ENCODE assay signal across 8 mouse cellular contexts in the genomic region with DNA sequence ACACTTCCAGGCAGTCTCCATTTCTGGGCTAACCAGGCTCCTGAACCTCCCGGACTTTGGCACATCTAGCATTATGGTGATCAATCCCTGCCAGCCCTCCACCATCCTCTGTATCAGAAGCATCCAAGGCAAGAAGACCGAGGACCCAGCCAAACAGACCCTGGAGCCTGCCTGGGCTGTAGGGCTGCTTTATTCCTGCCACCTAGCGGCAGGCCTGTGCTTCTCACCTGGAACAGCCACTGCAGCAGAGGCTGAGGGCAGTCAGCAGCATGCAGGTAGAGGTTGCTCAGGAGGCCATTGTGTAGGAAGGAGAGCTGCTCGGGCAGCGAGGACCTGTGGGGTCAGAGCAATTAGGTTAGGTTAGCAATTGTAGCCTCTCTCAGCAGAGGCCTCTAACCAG. TPM values are rescaled to one million over a fixed set of nuclear protein-coding genes. Genes with fewer than 3 reads are reported as not detected.
DNase-seq lines count a peak whose midpoint lies in the region; ATAC-seq and TF ChIP-seq lines count a peak whose summit lies in the region.

No protein-coding gene starts in this region.

- no peak for TF ChIP-seq POLR2A in embryonic fibroblast, embryonic 13.5 days (IDR thresholded peaks at IDR 0.05; ENCODE audit: low read depth, low read length)

- H3K9ac ChIP-seq in heart, embryonic 16.5 days (ENCODE audit: low read length), result no peak overlapping the region
- no peak overlapping the region for H3K9ac ChIP-seq in kidney, postnatal 0 days (ENCODE audit: low read depth, low read length)
- H3K9ac ChIP-seq in liver, postnatal 0 days (replicated peaks), result no peak overlapping the region
- no peak overlapping the region for H3K9ac ChIP-seq in neural tube, embryonic 14.5 days (replicated peaks; ENCODE audit: low read depth, low read length)

- TF ChIP-seq EP300 in liver, postnatal 0 days (IDR thresholded peaks at IDR 0.05; ENCODE audit: low read depth), result no peak

- 24% methylated on average over 5 of the region's 5 CpGs for WGBS in heart, embryonic 16.5 days
- WGBS in kidney, postnatal 0 days, result 12% methylated on average over 5 of the region's 5 CpGs
- WGBS in liver, postnatal 0 days (ENCODE audit: insufficient replicate concordance), result 33% methylated on average over 5 of the region's 5 CpGs
- WGBS in neural tube, embryonic 14.5 days, result 19% methylated on average over 5 of the region's 5 CpGs

- H3K9me3 ChIP-seq in heart, embryonic 16.5 days (replicated peaks; ENCODE audit: control insufficient read depth, low read length), result no peaks in the 10 kb centered on the region
- no peaks in the 10 kb centered on the region for H3K9me3 ChIP-seq in kidney, postnatal 0 days (replicated peaks; ENCODE audit: low read length)
- H3K9me3 ChIP-seq in liver, postnatal 0 days (ENCODE audit: low read length), result no peaks in the 10 kb centered on the region
- no peaks in the 10 kb centered on the region for H3K9me3 ChIP-seq in neural tube, embryonic 14.5 days (ENCODE audit: control insufficient read depth, low read length)

- no peaks in the 10 kb centered on the region for H3K36me3 ChIP-seq in heart, embryonic 16.5 days (ENCODE audit: control insufficient read depth, insufficient read depth)
- H3K36me3 ChIP-seq in kidney, postnatal 0 days (ENCODE audit: insufficient read depth, low read length), result no peaks in the 10 kb centered on the region
- H3K36me3 ChIP-seq in liver, postnatal 0 days (replicated peaks; ENCODE audit: insufficient read depth, low read length), result no peaks in the 10 kb centered on the region
- no peaks in the 10 kb centered on the region for H3K36me3 ChIP-seq in neural tube, embryonic 14.5 days (ENCODE audit: control insufficient read depth, insufficient read depth, low read length)

- no peaks in the 10 kb centered on the region for H3K4me1 ChIP-seq in embryonic fibroblast, embryonic 13.5 days (ENCODE audit: control insufficient read depth, insufficient read depth, low read length)
- H3K4me1 ChIP-seq in heart, embryonic 16.5 days (ENCODE audit: control insufficient read depth, insufficient read depth, low read length), result peaks cover 22% of the 10 kb centered on the region
- peaks cover 10% of the 10 kb centered on the region; the same call in 1 of the 2 replicates for H3K4me1 ChIP-seq in kidney, postnatal 0 days (replicated peaks; ENCODE audit: insufficient read depth, low read length)
- H3K4me1 ChIP-seq in liver, postnatal 0 days (ENCODE audit: insufficient read depth), result peaks cover 12% of the 10 kb centered on the region
- no peaks in the 10 kb centered on the region for H3K4me1 ChIP-seq in neural tube, embryonic 14.5 days (ENCODE audit: control insufficient read depth, insufficient read depth, low read length)

- no peak overlapping the region for H3K4me3 ChIP-seq in embryonic fibroblast, embryonic 13.5 days (ENCODE audit: insufficient read depth, low read length)
- H3K4me3 ChIP-seq in heart, embryonic 16.5 days (ENCODE audit: low read length), result no peak overlapping the region
- H3K4me3 ChIP-seq in kidney, postnatal 0 days (replicated peaks; ENCODE audit: low read depth, low read length), result no peak overlapping the region
- H3K4me3 ChIP-seq in liver, postnatal 0 days (ENCODE audit: low read depth, low read length), result no peak overlapping the region
- H3K4me3 ChIP-seq in neural tube, embryonic 14.5 days (ENCODE audit: low read depth, low read length), result no peak overlapping the region

- H3K4me2 ChIP-seq in heart, embryonic 16.5 days (ENCODE audit: low read depth, low read length), result no peak overlapping the region
- H3K4me2 ChIP-seq in kidney, postnatal 0 days (ENCODE audit: low read length), result no peak overlapping the region
- H3K4me2 ChIP-seq in liver, postnatal 0 days (ENCODE audit: low read depth, low read length), result no peak overlapping the region
- H3K4me2 ChIP-seq in neural tube, embryonic 14.5 days (ENCODE audit: low read depth, low read length), result no peak overlapping the region

- DNase-seq in CD4-positive helper T cell, adult 2 months (ENCODE audit: low read depth, low spot score), result peak; percentile 66
- DNase-seq in adrenal gland, postnatal 14 days, result peak; percentile 77
- peak; percentile 85 for DNase-seq in kidney, postnatal 0 days (ENCODE audit: low spot score)
- peak; percentile 67 for DNase-seq in liver, postnatal 0 days
- DNase-seq in testis, postnatal 14 days (ENCODE audit: low spot score), result peak; percentile 28

- H3K27me3 ChIP-seq in heart, embryonic 16.5 days (ENCODE audit: control insufficient read depth, insufficient read depth, low read length), result no peaks in the 10 kb centered on the region
- no peaks in the 10 kb centered on the region for H3K27me3 ChIP-seq in kidney, postnatal 0 days (ENCODE audit: insufficient read depth, low read length)
- H3K27me3 ChIP-seq in liver, postnatal 0 days (ENCODE audit: insufficient read depth, low read length), result no peaks in the 10 kb centered on the region
- no peaks in the 10 kb centered on the region for H3K27me3 ChIP-seq in neural tube, embryonic 14.5 days (ENCODE audit: control insufficient read depth, insufficient read depth, low read length)

- peak; percentile 90 for TF ChIP-seq CTCF in embryonic fibroblast, embryonic 13.5 days (IDR thresholded peaks at IDR 0.05; ENCODE audit: borderline replicate concordance, insufficient read depth, low read length)
- peak; percentile 96 for TF ChIP-seq CTCF in kidney, postnatal 0 days (IDR thresholded peaks at IDR 0.05; ENCODE audit: low read depth)
- peak; percentile 90 for TF ChIP-seq CTCF in liver, postnatal 0 days (IDR thresholded peaks at IDR 0.05; ENCODE audit: low read depth)

- 0 out of 2 replicates have a peak, but pooled peaks have one; percentile 62 for ATAC-seq in heart, embryonic 16.5 days (replicated peaks; ENCODE audit: extremely low read depth, insufficient read depth, low FRiP score)
- ATAC-seq in kidney, postnatal 0 days (replicated peaks; ENCODE audit: low FRiP score, low read depth), result peak; percentile 85
- ATAC-seq in liver, postnatal 0 days, result peak; percentile 71
- peak; percentile 80 for ATAC-seq in neural tube, embryonic 14.5 days (ENCODE audit: low read depth)

- no peak overlapping the region for H3K27ac ChIP-seq in embryonic fibroblast, embryonic 13.5 days (ENCODE audit: insufficient read depth, low read length)
- H3K27ac ChIP-seq in heart, embryonic 16.5 days (ENCODE audit: low read length), result no peak overlapping the region
- H3K27ac ChIP-seq in kidney, postnatal 0 days, result no peak overlapping the region
- no peak overlapping the region for H3K27ac ChIP-seq in liver, postnatal 0 days (ENCODE audit: low read depth)
- no peak overlapping the region for H3K27ac ChIP-seq in neural tube, embryonic 14.5 days (ENCODE audit: low read depth, low read length)

RNA-seq across cellular contexts. Expression of gene Fam178b, which starts 48.0 kb away (rescaled TPM):
- total RNA-seq in adrenal gland, postnatal 14 days (2021), result 0.41 TPM in 1 of 2 replicates, not detected in the other
- not detected in 2 replicates for polyA plus RNA-seq in embryonic fibroblast, embryonic 13.5 days (2011; ENCODE audit: insufficient read length, low read depth, missing spikeins)
- polyA plus RNA-seq in heart, embryonic 16.5 days (2015; fragmentation: Nextera tagmentation; extraction: Ambion mirVana), result 0.62 and 1.6 TPM in 2 replicates
- polyA plus RNA-seq in kidney, postnatal 0 days (2015; fragmentation: Nextera tagmentation; extraction: Ambion mirVana), result 1.0 and 1.6 TPM in 2 replicates
- polyA plus RNA-seq in liver, postnatal 0 days (2015; fragmentation: Nextera tagmentation; extraction: Ambion mirVana), result 0.16 and 0.37 TPM in 2 replicates
- polyA plus RNA-seq in neural tube, embryonic 14.5 days (2014; fragmentation: Nextera tagmentation; extraction: Ambion mirVana), result not detected in 2 replicates

RNA-seq across cellular contexts. Expression of gene Cox5b, which starts 56.3 kb away (rescaled TPM):
- total RNA-seq in adrenal gland, postnatal 14 days (2021), result 1,730 and 1,808 TPM in 2 replicates
- polyA plus RNA-seq in embryonic fibroblast, embryonic 13.5 days (2011; ENCODE audit: insufficient read length, low read depth, missing spikeins), result 379 and 417 TPM in 2 replicates
- polyA plus RNA-seq in heart, embryonic 16.5 days (2015; fragmentation: Nextera tagmentation; extraction: Ambion mirVana), result 1,342 and 1,400 TPM in 2 replicates
- 1,072 and 1,147 TPM in 2 replicates for polyA plus RNA-seq in kidney, postnatal 0 days (2015; fragmentation: Nextera tagmentation; extraction: Ambion mirVana)
- 620 and 664 TPM in 2 replicates for polyA plus RNA-seq in liver, postnatal 0 days (2015; fragmentation: Nextera tagmentation; extraction: Ambion mirVana)
- polyA plus RNA-seq in neural tube, embryonic 14.5 days (2014; fragmentation: Nextera tagmentation; extraction: Ambion mirVana), result 700 and 834 TPM in 2 replicates

Comparison
In these comparisons a context has a peak if more than half of its experiments do, and no peak if none do; other contexts are left out.
1. DNase-seq: peak in every context shown above with its lines; median percentile 85 in kidney, postnatal 0 days; 77 in adrenal gland, postnatal 14 days; 67 in liver, postnatal 0 days; 66 in CD4-positive helper T cell, adult 2 months; 28 in testis, postnatal 14 days.